Comparison of ENCODE assay signal across 24 mouse cellular contexts in genomic region chr12:89831300-89831699, GRCm38 (mm10).
DNase-seq lines count a peak whose midpoint lies in the region; ATAC-seq and TF ChIP-seq lines count a peak whose summit lies in the region.
"Had no signal": no experiment of that assay in that cellular context is flagged by ENCODE, and none has a peak within 500 bp of the region (broad histone marks: within the 10 kb centered on the region; RNA-seq: fewer than 3 reads in every experiment).

No protein-coding gene starts in this region.

- peak; percentile 72 for ATAC-seq in kidney, embryonic 14.5 days (ENCODE audit: low FRiP score, low TSS enrichment)
- peak; percentile 67 for ATAC-seq in kidney, embryonic 16.5 days (ENCODE audit: low FRiP score, low TSS enrichment)
- ATAC-seq in lung, postnatal 0 days = no peak
- ATAC-seq: forebrain, embryonic 14.5 days; forebrain, embryonic 16.5 days had no signal

- TF ChIP-seq CTCF in kidney, adult 2 months (conservative IDR thresholded peaks at IDR 0.05; ENCODE audit: insufficient read depth, insufficient read length, low read depth, low read length) = no peak
- TF ChIP-seq CTCF in C2C12 (IDR thresholded peaks at IDR 0.05; ENCODE audit: control insufficient read depth, insufficient read depth, insufficient read length) = no peak
- no peak for TF ChIP-seq CTCF in lung, postnatal 0 days (IDR thresholded peaks at IDR 0.05)

- H3K9me3 ChIP-seq in kidney, embryonic 14.5 days (ENCODE audit: control insufficient read depth, low read length) = no peaks in the 10 kb centered on the region
- H3K9me3 ChIP-seq in kidney, embryonic 16.5 days (ENCODE audit: low read length) = 0 out of 2 replicates have a peak, but pooled peaks cover 3% of the 10 kb centered on the region
- H3K9me3 ChIP-seq in lung, postnatal 0 days (ENCODE audit: low read length) = no peaks in the 10 kb centered on the region
- H3K9me3 ChIP-seq: embryonic facial prominence, embryonic 13.5 days; embryonic facial prominence, embryonic 15.5 days; forebrain, embryonic 10.5 days; forebrain, embryonic 12.5 days had no signal

- H3K27me3 ChIP-seq in kidney, embryonic 14.5 days (ENCODE audit: control insufficient read depth, insufficient read depth, low read length) = no peaks in the 10 kb centered on the region
- no peaks in the 10 kb centered on the region for H3K27me3 ChIP-seq in kidney, embryonic 16.5 days (ENCODE audit: insufficient read depth, low read length)
- H3K27me3 ChIP-seq in kidney, adult 2 months (replicated peaks; ENCODE audit: control insufficient read depth, insufficient read depth, low read length) = no peaks in the 10 kb centered on the region
- H3K27me3 ChIP-seq in C2C12 (ENCODE audit: control insufficient read depth, insufficient read depth, insufficient read length) = no peaks in the 10 kb centered on the region
- no peaks in the 10 kb centered on the region for H3K27me3 ChIP-seq in lung, postnatal 0 days (replicated peaks; ENCODE audit: insufficient read depth, low read length)
- H3K27me3 ChIP-seq: embryonic facial prominence, embryonic 13.5 days; embryonic facial prominence, embryonic 15.5 days; forebrain, embryonic 12.5 days had no signal

- no peak overlapping the region for H3K9ac ChIP-seq in kidney, embryonic 14.5 days (ENCODE audit: low read depth, low read length)
- no peak overlapping the region for H3K9ac ChIP-seq in kidney, embryonic 16.5 days (replicated peaks; ENCODE audit: low read length)
- H3K9ac ChIP-seq in lung, postnatal 0 days (replicated peaks; ENCODE audit: low read depth) = no peak overlapping the region
- H3K9ac ChIP-seq: embryonic facial prominence, embryonic 13.5 days; embryonic facial prominence, embryonic 15.5 days; forebrain, embryonic 12.5 days had no signal

- H3K4me2 ChIP-seq in kidney, embryonic 14.5 days (replicated peaks; ENCODE audit: low read depth, low read length) = no peak overlapping the region
- no peak overlapping the region for H3K4me2 ChIP-seq in kidney, embryonic 16.5 days (replicated peaks; ENCODE audit: low read depth, low read length)
- no peak overlapping the region for H3K4me2 ChIP-seq in lung, postnatal 0 days (replicated peaks; ENCODE audit: low read depth, low read length)
- H3K4me2 ChIP-seq: embryonic facial prominence, embryonic 13.5 days; embryonic facial prominence, embryonic 15.5 days; forebrain, embryonic 12.5 days had no signal

- no peak for TF ChIP-seq POLR2A in kidney, adult 2 months (IDR thresholded peaks at IDR 0.05; ENCODE audit: low read depth, low read length)

- no peaks in the 10 kb centered on the region for H3K4me1 ChIP-seq in kidney, embryonic 14.5 days (ENCODE audit: control insufficient read depth, insufficient read depth, low read length)
- no peaks in the 10 kb centered on the region for H3K4me1 ChIP-seq in kidney, embryonic 16.5 days (ENCODE audit: insufficient read depth, low read length)
- H3K4me1 ChIP-seq in kidney, adult 2 months (ENCODE audit: control insufficient read depth, insufficient read depth, low read length) = no peaks in the 10 kb centered on the region
- no peaks in the 10 kb centered on the region for H3K4me1 ChIP-seq in lung, postnatal 0 days (ENCODE audit: insufficient read depth, low read depth, low read length)
- H3K4me1 ChIP-seq: embryonic facial prominence, embryonic 13.5 days; embryonic facial prominence, embryonic 15.5 days; forebrain, embryonic 10.5 days; forebrain, embryonic 12.5 days had no signal

- no peak for TF ChIP-seq EP300 in lung, postnatal 0 days (IDR thresholded peaks at IDR 0.05)

- no peak overlapping the region for H3ac ChIP-seq in C2C12 (ENCODE audit: control insufficient read depth, insufficient read length, low read depth)

- WGBS in kidney, embryonic 14.5 days = 34% methylated on average over 6 of the region's 6 CpGs
- WGBS in kidney, embryonic 16.5 days = 41% methylated on average over 6 of the region's 6 CpGs
- WGBS in kidney, adult 2 months = 31% methylated on average over 6 of the region's 6 CpGs
- WGBS in lung, postnatal 0 days = 85% methylated on average over 6 of the region's 6 CpGs

- no peaks in the 10 kb centered on the region for H3K36me3 ChIP-seq in kidney, embryonic 14.5 days (ENCODE audit: control insufficient read depth, insufficient read depth, low read length)
- H3K36me3 ChIP-seq in kidney, embryonic 16.5 days (ENCODE audit: insufficient read depth, low read length) = no peaks in the 10 kb centered on the region
- no peaks in the 10 kb centered on the region for H3K36me3 ChIP-seq in kidney, adult 2 months (ENCODE audit: control insufficient read depth, insufficient read depth, low read length)
- H3K36me3 ChIP-seq in C2C12 (ENCODE audit: control insufficient read depth, insufficient read depth) = no peaks in the 10 kb centered on the region
- H3K36me3 ChIP-seq in lung, postnatal 0 days (ENCODE audit: insufficient read depth, low read length) = no peaks in the 10 kb centered on the region
- H3K36me3 ChIP-seq: embryonic facial prominence, embryonic 13.5 days; embryonic facial prominence, embryonic 15.5 days; forebrain, embryonic 10.5 days; forebrain, embryonic 12.5 days had no signal

- DNase-seq in kidney, postnatal 25 days = no peak
- no peak for DNase-seq in kidney, adult 2 months
- no peak for DNase-seq in lung, postnatal 0 days (ENCODE audit: low spot score)
- DNase-seq: adrenal gland, adult 2 months; adrenal gland, postnatal 10 days; adrenal gland, postnatal 25 days; B cell, adult 2 months; cerebellum, adult 11 months; cerebellum, adult 18-20 months; cerebellum, adult 8-10 months; cerebellum, adult 9-11 months; cerebellum, postnatal 14 days; cerebellum, postnatal 36 days; embryo, embryonic 11 days had no signal

- H3K79me3 ChIP-seq in C2C12 (ENCODE audit: low read depth) = no peaks in the 10 kb centered on the region

- no peak overlapping the region for H3K27ac ChIP-seq in kidney, embryonic 14.5 days (ENCODE audit: low read depth, low read length)
- no peak overlapping the region for H3K27ac ChIP-seq in kidney, embryonic 16.5 days (ENCODE audit: low read length)
- no peak overlapping the region for H3K27ac ChIP-seq in kidney, adult 2 months (ENCODE audit: insufficient read depth, low read depth, low read length)
- H3K27ac ChIP-seq in lung, postnatal 0 days (ENCODE audit: low read length) = no peak overlapping the region
- H3K27ac ChIP-seq: embryonic facial prominence, embryonic 13.5 days; embryonic facial prominence, embryonic 15.5 days; forebrain, embryonic 10.5 days; forebrain, embryonic 12.5 days had no signal

- no peak overlapping the region for H3K4me3 ChIP-seq in kidney, embryonic 14.5 days (ENCODE audit: low read length)
- H3K4me3 ChIP-seq in kidney, embryonic 16.5 days (ENCODE audit: low read length) = no peak overlapping the region
- H3K4me3 ChIP-seq in kidney, adult 2 months (ENCODE audit: insufficient read depth, low read depth, low read length) = no peak overlapping the region
- H3K4me3 ChIP-seq in C2C12 (ENCODE audit: insufficient read depth, poor library complexity, severe bottlenecking) = no peak overlapping the region
- H3K4me3 ChIP-seq in lung, postnatal 0 days (ENCODE audit: low read depth, low read length) = no peak overlapping the region
- H3K4me3 ChIP-seq: embryonic facial prominence, embryonic 13.5 days; embryonic facial prominence, embryonic 15.5 days; erythroblast, embryonic 14.5 days; forebrain, embryonic 10.5 days; forebrain, embryonic 12.5 days had no signal

- no peaks in the 10 kb centered on the region for H3K79me2 ChIP-seq in C2C12 (ENCODE audit: control insufficient read depth, insufficient read depth)

TF ChIP-seq in C2C12, 6 proteins besides CTCF, POLR2A, EP300 and RAD21:
- TF ChIP-seq MAX (IDR thresholded peaks at IDR 0.05) = no peak
- peak; percentile 97 for TF ChIP-seq MYOD1 (IDR thresholded peaks at IDR 0.05; ENCODE audit: control insufficient read depth, insufficient read length, low read depth)
